10 mouse cellular contexts compared by ENCODE assay signal in genomic region chr14:103720163-103720562, GRCm38 (mm10).
DNase-seq lines count a peak whose midpoint lies in the region; ATAC-seq and TF ChIP-seq lines count a peak whose summit lies in the region.
"Had no signal": no experiment of that assay in that cellular context is flagged by ENCODE, and none has a peak within 500 bp of the region (broad histone marks: within the 10 kb centered on the region; RNA-seq: fewer than 3 reads in every experiment).

No protein-coding gene starts in this region.

- H3K9ac ChIP-seq in intestine, embryonic 16.5 days (ENCODE audit: low read depth, low read length) = no peak overlapping the region
- H3K9ac ChIP-seq in intestine, postnatal 0 days (ENCODE audit: low read depth, low read length) = no peak overlapping the region
- H3K9ac ChIP-seq in forebrain, embryonic 15.5 days (replicated peaks) = no peak overlapping the region
- no peak overlapping the region for H3K9ac ChIP-seq in liver, embryonic 14.5 days (replicated peaks)
- no peak overlapping the region for H3K9ac ChIP-seq in neural tube, embryonic 13.5 days
- H3K9ac ChIP-seq: limb, embryonic 13.5 days had no signal

- 0 out of 2 replicates have a peak, but pooled peaks have one; percentile 17 for ATAC-seq in intestine, embryonic 16.5 days
- ATAC-seq in intestine, postnatal 0 days = no peak
- 0 out of 2 replicates have a peak, but pooled peaks have one; percentile 23 for ATAC-seq in forebrain, embryonic 15.5 days (replicated peaks)
- ATAC-seq in liver, embryonic 14.5 days (ENCODE audit: insufficient read depth) = peak; percentile 78
- ATAC-seq in neural tube, embryonic 13.5 days (ENCODE audit: low read depth) = peak; percentile 41; the same call in 1 of the 2 replicates

- H3K9me3 ChIP-seq in intestine, embryonic 16.5 days (ENCODE audit: control insufficient read depth, low read length) = no peaks in the 10 kb centered on the region
- 0 out of 2 replicates have a peak, but pooled peaks cover 2% of the 10 kb centered on the region for H3K9me3 ChIP-seq in intestine, postnatal 0 days (ENCODE audit: control insufficient read depth)
- no peaks in the 10 kb centered on the region for H3K9me3 ChIP-seq in forebrain, embryonic 15.5 days
- no peaks in the 10 kb centered on the region for H3K9me3 ChIP-seq in liver, embryonic 14.5 days (ENCODE audit: control insufficient read depth, low read length)
- H3K9me3 ChIP-seq in neural tube, embryonic 13.5 days = no peaks in the 10 kb centered on the region
- H3K9me3 ChIP-seq: limb, embryonic 13.5 days had no signal

- DNase-seq in liver, embryonic 14.5 days (ENCODE audit: low read depth in 3 of 3, low spot score in 3 of 3) = peak in 2 of 3 experiments; percentile 24 to 28
- DNase-seq in layer of hippocampus, postnatal 10 days (ENCODE audit: low spot score in 2 of 2) = no peak
- no peak for DNase-seq in layer of hippocampus, adult 8-10 months (ENCODE audit: low spot score in 2 of 2)
- no peak for DNase-seq in adrenal gland, postnatal 14 days
- DNase-seq: thymus, adult 18-20 months had no signal

- no peaks in the 10 kb centered on the region for H3K4me1 ChIP-seq in intestine, embryonic 16.5 days (ENCODE audit: control insufficient read depth, insufficient read depth, low read length)
- no peaks in the 10 kb centered on the region for H3K4me1 ChIP-seq in intestine, postnatal 0 days (replicated peaks; ENCODE audit: control insufficient read depth, insufficient read depth, low read length)
- peaks cover 4% of the 10 kb centered on the region for H3K4me1 ChIP-seq in forebrain, embryonic 15.5 days
- H3K4me1 ChIP-seq in liver, embryonic 14.5 days (replicated peaks; ENCODE audit: control insufficient read depth in 2 of 2, insufficient read depth in 2 of 2, low read length in 1 of 2) = peaks cover 0 to 10% of the 10 kb centered on the region in 2 experiments; a peak in 3 of 4 replicates
- H3K4me1 ChIP-seq in neural tube, embryonic 13.5 days (replicated peaks) = peaks cover 14% of the 10 kb centered on the region

- 80% methylated on average over 7 of the region's 7 CpGs for WGBS in intestine, embryonic 16.5 days
- WGBS in intestine, postnatal 0 days = 87% methylated on average over 7 of the region's 7 CpGs
- 65% methylated on average over 7 of the region's 7 CpGs for WGBS in forebrain, embryonic 15.5 days
- 12% methylated on average over 7 of the region's 7 CpGs for WGBS in liver, embryonic 14.5 days (ENCODE audit: insufficient replicate concordance)
- 54% methylated on average over 7 of the region's 7 CpGs for WGBS in neural tube, embryonic 13.5 days

- no peak overlapping the region for H3K4me2 ChIP-seq in intestine, embryonic 16.5 days (ENCODE audit: low read depth, low read length)
- H3K4me2 ChIP-seq in intestine, postnatal 0 days (replicated peaks; ENCODE audit: low read depth) = no peak overlapping the region
- H3K4me2 ChIP-seq in forebrain, embryonic 15.5 days (replicated peaks) = no peak overlapping the region
- no peak overlapping the region for H3K4me2 ChIP-seq in liver, embryonic 14.5 days (ENCODE audit: low read depth)
- H3K4me2 ChIP-seq in neural tube, embryonic 13.5 days = no peak overlapping the region
- H3K4me2 ChIP-seq: limb, embryonic 13.5 days had no signal

- no peak overlapping the region for H3K4me3 ChIP-seq in intestine, embryonic 16.5 days (ENCODE audit: low read length)
- H3K4me3 ChIP-seq in intestine, postnatal 0 days (ENCODE audit: low read depth, low read length) = no peak overlapping the region
- H3K4me3 ChIP-seq in forebrain, embryonic 15.5 days = no peak overlapping the region
- no peak overlapping the region for H3K4me3 ChIP-seq in liver, embryonic 14.5 days (ENCODE audit: insufficient read depth in 1 of 2, low read depth in 2 of 2, low read length in 2 of 2)
- no peak overlapping the region for H3K4me3 ChIP-seq in neural tube, embryonic 13.5 days
- H3K4me3 ChIP-seq: limb, embryonic 13.5 days had no signal

- H3K27me3 ChIP-seq in intestine, embryonic 16.5 days (replicated peaks; ENCODE audit: control insufficient read depth, insufficient read depth, low read length) = no peaks in the 10 kb centered on the region; the same call in 1 of the 2 replicates
- no peaks in the 10 kb centered on the region for H3K27me3 ChIP-seq in intestine, postnatal 0 days (replicated peaks; ENCODE audit: control insufficient read depth, insufficient read depth, low read length)
- H3K27me3 ChIP-seq in forebrain, embryonic 15.5 days = no peaks in the 10 kb centered on the region
- H3K27me3 ChIP-seq in liver, embryonic 14.5 days (ENCODE audit: control insufficient read depth, insufficient read depth, low read length) = no peaks in the 10 kb centered on the region
- H3K27me3 ChIP-seq in neural tube, embryonic 13.5 days = no peaks in the 10 kb centered on the region
- H3K27me3 ChIP-seq: limb, embryonic 13.5 days had no signal

- no peak for TF ChIP-seq CTCF in intestine, postnatal 0 days (IDR thresholded peaks at IDR 0.05; ENCODE audit: low read depth)
- TF ChIP-seq CTCF in liver, embryonic 14.5 days (IDR thresholded peaks at IDR 0.05; ENCODE audit: low read depth) = no peak

- peak; percentile 50; the same call in 1 of the 2 replicates for TF ChIP-seq EP300 in liver, embryonic 14.5 days (IDR thresholded peaks at IDR 0.05; ENCODE audit: low read depth)

- no peak overlapping the region for H3K27ac ChIP-seq in intestine, embryonic 16.5 days (ENCODE audit: low read length)
- no peak overlapping the region for H3K27ac ChIP-seq in intestine, postnatal 0 days (ENCODE audit: low read depth, low read length)
- no peak overlapping the region for H3K27ac ChIP-seq in forebrain, embryonic 15.5 days (replicated peaks)
- no peak overlapping the region for H3K27ac ChIP-seq in liver, embryonic 14.5 days
- H3K27ac ChIP-seq in neural tube, embryonic 13.5 days (replicated peaks) = no peak overlapping the region; the same call in 1 of the 2 replicates
- H3K27ac ChIP-seq: limb, embryonic 13.5 days had no signal

- H3K36me3 ChIP-seq in intestine, embryonic 16.5 days (ENCODE audit: control insufficient read depth, insufficient read depth, low read length) = no peaks in the 10 kb centered on the region
- no peaks in the 10 kb centered on the region for H3K36me3 ChIP-seq in intestine, postnatal 0 days (ENCODE audit: control insufficient read depth, insufficient read depth)
- no peaks in the 10 kb centered on the region for H3K36me3 ChIP-seq in forebrain, embryonic 15.5 days
- no peaks in the 10 kb centered on the region for H3K36me3 ChIP-seq in liver, embryonic 14.5 days (replicated peaks; ENCODE audit: control insufficient read depth, insufficient read depth, low read depth)
- no peaks in the 10 kb centered on the region for H3K36me3 ChIP-seq in neural tube, embryonic 13.5 days
- H3K36me3 ChIP-seq: limb, embryonic 13.5 days had no signal

Comparison
In these comparisons a context has a peak if more than half of its experiments do, and no peak if none do; other contexts are left out.
1. DNase-seq: peak in liver, embryonic 14.5 days (2 of 3); none in layer of hippocampus, postnatal 10 days (0 of 2), layer of hippocampus, adult 8-10 months (0 of 2) and adrenal gland, postnatal 14 days (single experiment).